Mouse (Mus musculus): ENCODE results near the gene Txk.

DNA sequence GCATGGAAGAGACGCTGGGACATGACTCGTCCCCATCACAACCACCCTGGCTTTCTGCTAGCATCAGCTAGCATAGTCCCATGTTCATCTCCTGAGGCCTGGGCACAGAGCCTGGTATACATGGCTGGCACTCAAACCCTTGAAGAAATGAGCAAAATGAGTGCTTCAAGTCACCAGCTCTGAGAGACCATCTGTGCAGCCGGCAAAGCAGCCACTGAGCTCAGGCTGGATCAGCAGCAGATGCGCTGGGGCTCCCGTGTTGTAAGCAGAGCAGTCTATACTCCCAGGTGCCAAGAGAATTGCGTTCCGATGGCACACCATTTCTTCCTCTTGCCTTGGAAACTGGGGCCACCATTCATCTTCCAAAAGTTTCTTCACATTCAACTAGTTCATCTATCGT, 3.4 kb upstream of the Txk start:
- TF ChIP-seq GATA1 (IDR thresholded peaks at IDR 0.05; ENCODE audit: borderline replicate concordance, low read length) (no peak), FLI1 (IDR thresholded peaks at IDR 0.05; ENCODE audit: low read length) (no peak)
